Mouse (Mus musculus): Measurements from ENCODE around the gene Rassf6. TPM values are rescaled to one million over a fixed set of nuclear protein-coding genes. Genes with fewer than 3 reads are reported as not detected.

Gene Rassf6
- polyA plus RNA-seq, 1 experiment from 2014 or later: 0.27 TPM

- no peaks in the 10 kb centered on the region for H3K36me3 ChIP-seq
- H3K4me2 ChIP-seq (replicated peaks): no peak overlapping the region
- H3K9me3 ChIP-seq: no peaks in the 10 kb centered on the region
- 8% methylated on average over 3 of the region's 3 CpGs for WGBS
- H3K27me3 ChIP-seq (replicated peaks): no peaks in the 10 kb centered on the region
- no peaks in the 10 kb centered on the region for H3K4me1 ChIP-seq
- no peak overlapping the region for H3K27ac ChIP-seq
- no peak overlapping the region for H3K9ac ChIP-seq
- peak; percentile 65 for ATAC-seq (ENCODE audit: low FRiP score, low read depth)
- no peak overlapping the region for H3K4me3 ChIP-seq
Observed at GRCm38 (mm10) chr5:90652724-90653123, 12.3 kb upstream of the Rassf6 start.

- Histone ChIP-seq H3K4me2 (replicated peaks) (no peak overlapping the region), H3K27ac (no peak overlapping the region), H3K9me3 (no peaks in the 10 kb centered on the region), H3K4me3 (no peak overlapping the region), H3K4me1 (no peaks in the 10 kb centered on the region), H3K27me3 (replicated peaks) (no peaks in the 10 kb centered on the region), H3K9ac (no peak overlapping the region), H3K36me3 (no peaks in the 10 kb centered on the region)
- no peak for ATAC-seq (ENCODE audit: low FRiP score, low read depth)
- WGBS: 82% methylated on average over 5 of the region's 5 CpGs
Observed at GRCm38 (mm10) chr5:90650466-90651150, 10.2 kb upstream of the Rassf6 start.

GRCm38 (mm10) chr5:90647473-90647872, 7.0 kb upstream of the Rassf6 start:
- 79% methylated on average over 5 of the region's 5 CpGs for WGBS
- Histone ChIP-seq H3K4me2 (replicated peaks) (no peak overlapping the region), H3K27me3 (replicated peaks) (no peaks in the 10 kb centered on the region), H3K4me1 (no peaks in the 10 kb centered on the region), H3K4me3 (no peak overlapping the region), H3K36me3 (no peaks in the 10 kb centered on the region), H3K9ac (no peak overlapping the region), H3K27ac (no peak overlapping the region), H3K9me3 (no peaks in the 10 kb centered on the region)
- no peak for ATAC-seq (ENCODE audit: low FRiP score, low read depth)

DNA sequence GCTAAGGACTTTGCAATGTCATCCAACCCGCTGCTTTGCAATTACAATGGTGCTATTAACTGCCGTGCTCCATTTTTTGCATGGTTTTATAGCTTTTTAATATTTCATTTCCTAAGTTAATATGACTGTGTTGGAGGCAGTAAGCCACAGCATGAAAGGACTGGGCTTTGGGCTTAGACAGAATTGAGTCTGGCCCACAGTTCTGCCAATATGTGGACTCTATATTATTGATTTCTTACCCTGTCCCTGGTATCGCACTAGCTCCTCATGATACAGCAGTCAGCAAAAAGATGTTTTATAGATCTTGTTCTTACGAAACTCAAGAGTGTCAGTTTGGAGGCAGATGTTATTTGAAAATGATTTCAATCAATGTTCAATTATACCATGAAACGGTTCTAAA, 5.9 kb upstream of the Rassf6 start:
- no peaks in the 10 kb centered on the region for H3K4me1 ChIP-seq
- no peaks in the 10 kb centered on the region for H3K36me3 ChIP-seq
- no peak overlapping the region for H3K27ac ChIP-seq
- 86% methylated on average over 5 of the region's 5 CpGs for WGBS
- no peaks in the 10 kb centered on the region for H3K27me3 ChIP-seq (replicated peaks)
- H3K4me2 ChIP-seq (replicated peaks): no peak overlapping the region
- H3K9me3 ChIP-seq: no peaks in the 10 kb centered on the region
- H3K9ac ChIP-seq: no peak overlapping the region
- no peak overlapping the region for H3K4me3 ChIP-seq
- no peak for ATAC-seq (ENCODE audit: low FRiP score, low read depth)

DNA sequence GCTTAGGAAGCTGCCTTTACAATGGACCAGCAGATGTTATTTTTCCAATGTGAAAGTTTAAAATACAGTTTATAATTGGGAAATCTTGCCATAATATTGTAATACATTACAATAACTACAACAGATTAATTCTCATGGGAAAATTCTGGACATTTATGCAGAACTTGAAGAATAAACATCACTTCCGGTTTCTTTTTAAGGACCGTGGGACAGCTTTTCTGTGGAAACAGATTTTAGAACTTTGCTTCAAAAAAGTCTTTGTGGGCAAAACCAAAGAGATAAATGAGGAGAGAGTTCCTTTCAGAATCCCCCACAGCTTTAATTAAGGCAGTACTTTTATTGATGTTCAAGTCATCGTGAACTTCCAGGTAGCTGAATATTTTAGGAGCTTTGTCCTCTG, 5.1 kb upstream of the Rassf6 start:
- no peak for ATAC-seq (ENCODE audit: low FRiP score, low read depth)
- Histone ChIP-seq H3K36me3 (no peaks in the 10 kb centered on the region), H3K4me3 (no peak overlapping the region), H3K9me3 (no peaks in the 10 kb centered on the region), H3K27ac (no peak overlapping the region), H3K4me1 (peaks cover under 1% of the 10 kb centered on the region), H3K9ac (no peak overlapping the region), H3K4me2 (replicated peaks) (no peak overlapping the region), H3K27me3 (replicated peaks) (0 out of 2 replicates have a peak, but pooled peaks cover 3% of the 10 kb centered on the region)
- 70% methylated on average over 3 of the region's 3 CpGs for WGBS

DNA sequence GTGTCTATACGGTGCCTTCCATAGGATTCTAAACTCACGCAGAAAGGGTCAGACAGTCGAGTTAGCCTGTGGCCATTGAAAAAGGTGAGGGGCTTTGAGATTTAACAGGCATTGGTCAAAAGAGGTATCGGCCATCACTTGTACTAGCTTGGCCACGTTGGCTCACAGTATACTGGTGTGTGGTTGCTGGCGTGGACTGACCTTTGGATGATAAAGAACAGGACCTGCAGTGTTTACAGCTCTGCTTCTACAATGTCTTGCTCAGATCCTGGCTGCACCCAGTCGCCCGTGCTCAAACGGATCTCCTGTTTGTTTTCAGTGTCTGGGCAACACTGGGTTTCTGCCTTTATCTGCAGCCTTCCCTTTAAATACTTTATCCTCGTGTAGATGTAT, 757 bp upstream of the Rassf6 start:
- ATAC-seq (ENCODE audit: low FRiP score, low read depth): no peak
- WGBS: 77% methylated on average over 10 of the region's 10 CpGs

GRCm38 (mm10) chr5:90634885-90635284, 5.6 kb downstream of the Rassf6 start:
- H3K27me3 ChIP-seq (replicated peaks): no peaks in the 10 kb centered on the region
- 89% methylated on average over 7 of the region's 7 CpGs for WGBS
- H3K4me1 ChIP-seq: no peaks in the 10 kb centered on the region
- no peak overlapping the region for H3K9ac ChIP-seq
- H3K9me3 ChIP-seq: no peaks in the 10 kb centered on the region
- no peak overlapping the region for H3K4me3 ChIP-seq
- H3K4me2 ChIP-seq (replicated peaks): no peak overlapping the region
- H3K27ac ChIP-seq: no peak overlapping the region
- no peak for ATAC-seq (ENCODE audit: low FRiP score, low read depth)
- no peaks in the 10 kb centered on the region for H3K36me3 ChIP-seq

More for the DNA sequence above, 757 bp upstream of the Rassf6 start:
- H3K9me3 ChIP-seq: no peaks in the 10 kb centered on the region
- no peak overlapping the region for H3K4me2 ChIP-seq (replicated peaks)
- peaks cover 8% of the 10 kb centered on the region for H3K4me1 ChIP-seq
- no peak overlapping the region for H3K27ac ChIP-seq
- no peaks in the 10 kb centered on the region for H3K36me3 ChIP-seq
- H3K9ac ChIP-seq: no peak overlapping the region
- 0 out of 2 replicates have a peak, but pooled peaks cover 3% of the 10 kb centered on the region for H3K27me3 ChIP-seq (replicated peaks)
- no peak overlapping the region for H3K4me3 ChIP-seq

GRCm38 (mm10) chr5:90628530-90628929, 11.9 kb downstream of the Rassf6 start:
- H3K9me3 ChIP-seq: no peaks in the 10 kb centered on the region
- 86% methylated on average over 1 of the region's 1 CpGs for WGBS
- no peak for ATAC-seq (ENCODE audit: low FRiP score, low read depth)

GRCm38 (mm10) chr5:90628011-90628410, 12.4 kb downstream of the Rassf6 start:
- H3K27ac ChIP-seq: no peak overlapping the region
- no peak overlapping the region for H3K4me2 ChIP-seq (replicated peaks)
- no peaks in the 10 kb centered on the region for H3K4me1 ChIP-seq
- H3K9ac ChIP-seq: no peak overlapping the region
- H3K27me3 ChIP-seq (replicated peaks): no peaks in the 10 kb centered on the region
- no peaks in the 10 kb centered on the region for H3K36me3 ChIP-seq
- ATAC-seq (ENCODE audit: low FRiP score, low read depth): no peak
- 83% methylated on average over 3 of the region's 3 CpGs for WGBS
- H3K9me3 ChIP-seq: no peaks in the 10 kb centered on the region
- H3K4me3 ChIP-seq: no peak overlapping the region

More at GRCm38 (mm10) chr5:90628530-90628929, 11.9 kb downstream of the Rassf6 start:
- Histone ChIP-seq H3K36me3 (no peaks in the 10 kb centered on the region), H3K4me3 (no peak overlapping the region), H3K4me1 (no peaks in the 10 kb centered on the region), H3K9ac (no peak overlapping the region), H3K4me2 (replicated peaks) (no peak overlapping the region), H3K27me3 (replicated peaks) (no peaks in the 10 kb centered on the region), H3K27ac (no peak overlapping the region)

GRCm38 (mm10) chr5:90627423-90627822, 13.0 kb downstream of the Rassf6 start:
- WGBS: 93% methylated on average over 4 of the region's 4 CpGs

GRCm38 (mm10) chr5:90624708-90625425, 15.6 kb downstream of the Rassf6 start:
- Histone ChIP-seq H3K4me2 (replicated peaks) (no peak overlapping the region), H3K9ac (no peak overlapping the region), H3K27ac (no peak overlapping the region), H3K27me3 (replicated peaks) (no peaks in the 10 kb centered on the region), H3K4me3 (no peak overlapping the region), H3K4me1 (no peaks in the 10 kb centered on the region), H3K36me3 (no peaks in the 10 kb centered on the region), H3K9me3 (no peaks in the 10 kb centered on the region)
- no peak for ATAC-seq (ENCODE audit: low FRiP score, low read depth)
- WGBS: 80% methylated on average over 18 of the region's 18 CpGs

More at GRCm38 (mm10) chr5:90627423-90627822, 13.0 kb downstream of the Rassf6 start:
- H3K27me3 ChIP-seq (replicated peaks): no peaks in the 10 kb centered on the region
- H3K4me2 ChIP-seq (replicated peaks): no peak overlapping the region
- no peak overlapping the region for H3K4me3 ChIP-seq
- H3K27ac ChIP-seq: no peak overlapping the region
- H3K4me1 ChIP-seq: no peaks in the 10 kb centered on the region
- no peaks in the 10 kb centered on the region for H3K36me3 ChIP-seq
- ATAC-seq (ENCODE audit: low FRiP score, low read depth): no peak
- H3K9me3 ChIP-seq: no peaks in the 10 kb centered on the region
- no peak overlapping the region for H3K9ac ChIP-seq

- ATAC-seq (ENCODE audit: low FRiP score, low read depth): no peak
Observed at GRCm38 (mm10) chr5:90623209-90623608, 17.2 kb downstream of the Rassf6 start.

More at GRCm38 (mm10) chr5:90623209-90623608, 17.2 kb downstream of the Rassf6 start:
- Histone ChIP-seq H3K36me3 (no peaks in the 10 kb centered on the region), H3K9ac (no peak overlapping the region), H3K4me1 (no peaks in the 10 kb centered on the region), H3K4me3 (no peak overlapping the region), H3K27me3 (replicated peaks) (no peaks in the 10 kb centered on the region), H3K4me2 (replicated peaks) (no peak overlapping the region), H3K27ac (no peak overlapping the region), H3K9me3 (no peaks in the 10 kb centered on the region)
- WGBS: 86% methylated on average over 2 of the region's 2 CpGs

Data from neural tube, embryonic 12.5 days (tissue).